Mouse (Mus musculus) limb, embryonic 11.5 days (tissue): Measurements from ENCODE around the gene Mrps2. TPM values are rescaled to one million over a fixed set of nuclear protein-coding genes. Genes with fewer than 3 reads are reported as not detected.

Experiments
- ATAC-seq: fragments of 200-750 bp; cut with Nextera tagmentation; 2 replicates; pipeline ENCODE4 v1.8.0; 2017; ENCODE audit warnings: low read depth; ENCODE audit not compliant: insufficient number of reproducible peaks, low FRiP score, low TSS enrichment
- DNase-seq: peaks from one replicate; pipeline ENCODE4 v3.0.0-alpha.2; 2015; ENCODE audit warnings: low spot score
- H3K27ac ChIP-seq: fragments of 300-500 bp; sonication (generic); replicated peaks from 2 replicates; pipeline ENCODE4 v1.5.1; 2014; ENCODE audit warnings: low read depth, mild to moderate bottlenecking, low read length
- H3K27me3 ChIP-seq: fragments of 300-500 bp; sonication (generic); 2 replicates; pipeline ENCODE4 v1.6.1; 2014; ENCODE audit warnings: mild to moderate bottlenecking, low read length, mixed read lengths; ENCODE audit not compliant: control insufficient read depth, insufficient read depth
- H3K36me3 ChIP-seq: fragments of 300-500 bp; sonication (generic); 2 replicates; pipeline ENCODE4 v1.6.1; 2014; ENCODE audit warnings: mild to moderate bottlenecking, low read length, moderate library complexity, mixed read lengths; ENCODE audit not compliant: control insufficient read depth, insufficient read depth
- H3K4me1 ChIP-seq: fragments of 300-500 bp; sonication (generic); 2 replicates; pipeline ENCODE4 v1.6.1; 2014; ENCODE audit warnings: low read length, mixed read lengths; ENCODE audit not compliant: control insufficient read depth, insufficient read depth
- H3K4me2 ChIP-seq: fragments of 300-500 bp; sonication (generic); 2 replicates; pipeline ENCODE4 v1.6.1; 2014; ENCODE audit warnings: low read depth, mild to moderate bottlenecking, moderate library complexity; ENCODE audit not compliant: severe bottlenecking
- H3K4me3 ChIP-seq: fragments of 300-500 bp; sonication (generic); 2 replicates; pipeline ENCODE4 v1.5.1; 2014; ENCODE audit warnings: low read depth, low read length
- H3K9ac ChIP-seq: fragments of 300-500 bp; sonication (generic); 2 replicates; pipeline ENCODE4 v1.6.1; 2014; ENCODE audit warnings: mild to moderate bottlenecking, low read length
- H3K9me3 ChIP-seq: fragments of 300-500 bp; sonication (generic); 2 replicates; pipeline ENCODE4 v1.6.1; 2016; ENCODE audit warnings: low read length; ENCODE audit not compliant: control insufficient read depth
- WGBS: fragments of 180-500 bp; shearing (Covaris S2); extraction: QIAGEN DNeasy Blood & Tissue Kit; methylation state at CpG from one replicate; pipeline ENCODE4 v1.1.7; 2014; 5-methylcytosine and 5-hydroxymethylcytosine counted together
- polyA plus RNA-seq: library from polyadenylated mRNA; unstranded; fragments of >200 nt; fragmentation: Nextera tagmentation; extraction: Ambion mirVana; gene quantifications from 2 replicates; pipeline ENCODE4 v1.2.1, GENCODE M21; 2014

Mrps2 gene
- polyA plus RNA-seq, 1 experiment from 2014 or later, result 72.9 TPM

DNA sequence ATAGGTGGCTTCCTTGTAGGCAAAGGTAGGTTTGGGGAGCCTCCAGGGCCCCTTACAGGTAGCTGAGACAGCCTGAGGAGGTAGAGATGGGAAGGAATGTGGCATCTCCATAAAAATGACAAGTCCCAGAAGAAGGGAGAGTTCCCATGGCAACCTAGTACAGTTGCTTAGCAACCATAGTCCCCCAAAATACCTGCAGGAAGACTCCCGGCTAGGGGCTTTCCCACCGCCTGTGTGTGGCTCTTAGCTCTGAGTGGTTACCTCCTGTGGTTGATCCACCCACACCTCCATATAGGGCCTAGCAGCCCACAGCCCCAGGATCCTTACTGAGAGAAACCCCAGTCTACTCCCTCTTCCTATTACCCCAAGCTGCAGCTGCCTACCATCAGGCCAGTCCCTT lies 50.4 kb downstream of the Mrps2 start:
- WGBS, result 34% methylated on average over 2 of the region's 2 CpGs
- DNase-seq, result no peak
- Histone ChIP-seq H3K36me3 (no peaks in the 10 kb centered on the region), H3K4me2 (no peak overlapping the region), H3K4me1 (peaks cover 9% of the 10 kb centered on the region; the same call in 1 of the 2 replicates), H3K4me3 (no peak overlapping the region), H3K27ac (no peak overlapping the region), H3K9ac (no peak overlapping the region), H3K27me3 (no peaks in the 10 kb centered on the region), H3K9me3 (no peaks in the 10 kb centered on the region)
- ATAC-seq, result no peak

DNA sequence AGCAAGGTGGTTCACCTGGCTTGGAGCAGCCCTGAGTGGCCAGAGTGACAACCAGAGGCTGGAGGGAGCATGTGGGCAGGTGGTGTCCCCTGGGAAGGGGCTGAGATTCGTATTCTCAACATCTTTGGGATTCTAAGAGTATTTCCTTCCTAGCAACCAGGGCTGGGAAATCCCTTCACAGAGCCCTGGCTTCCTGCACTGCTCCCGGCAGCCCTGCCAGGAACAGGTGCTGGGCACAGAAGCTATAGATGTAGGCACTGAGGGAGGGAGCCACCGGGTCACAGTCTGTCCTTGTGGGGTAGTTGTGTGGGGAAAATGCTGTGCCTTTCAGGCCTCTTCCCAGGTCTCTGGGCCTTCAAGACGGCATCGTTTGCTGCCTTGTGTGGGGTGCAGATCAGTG lies 52.7 kb downstream of the Mrps2 start:
- Histone ChIP-seq H3K4me3 (no peak overlapping the region), H3K27me3 (no peaks in the 10 kb centered on the region), H3K36me3 (no peaks in the 10 kb centered on the region), H3K4me1 (peaks cover 21% of the 10 kb centered on the region), H3K9me3 (no peaks in the 10 kb centered on the region), H3K27ac (no peak overlapping the region), H3K9ac (no peak overlapping the region), H3K4me2 (no peak overlapping the region)
- no peak for DNase-seq
- WGBS, result 73% methylated on average over 5 of the region's 5 CpGs
- ATAC-seq, result no peak

Other genes with a start within 250 kb of the Mrps2 start
- gene Ppp1r26, start 21.3 kb upstream of the Mrps2 start, polyA plus RNA-seq, result 5.3 and 5.4 TPM in 2 replicates
- gene 1700007K13Rik, start 1.7 kb upstream of the Mrps2 start, polyA plus RNA-seq, result 0.95 and 0.96 TPM in 2 replicates
- not detected in 2 replicates for gene Gbgt1, start 28.8 kb downstream of the Mrps2 start, polyA plus RNA-seq
- not detected in 2 replicates for gene Gm10134, start 38.0 kb downstream of the Mrps2 start, polyA plus RNA-seq
- gene Ralgds, start 45.1 kb downstream of the Mrps2 start, polyA plus RNA-seq, result 37.3 and 43.1 TPM in 2 replicates
- gene Cel, start 95.3 kb downstream of the Mrps2 start, polyA plus RNA-seq, result not detected in 2 replicates
- gene Gtf3c5, start 115.7 kb downstream of the Mrps2 start, polyA plus RNA-seq, result 48.6 and 48.9 TPM in 2 replicates
- 0.77 and 2.2 TPM in 2 replicates for gene Gfi1b, start 153.9 kb downstream of the Mrps2 start, polyA plus RNA-seq
- 23.2 and 23.6 TPM in 2 replicates for gene Tsc1, start 173.2 kb downstream of the Mrps2 start, polyA plus RNA-seq
- 1.7 and 2.0 TPM in 2 replicates for gene Spaca9, start 231.7 kb downstream of the Mrps2 start, polyA plus RNA-seq
- gene Ak8, start 232.1 kb downstream of the Mrps2 start, polyA plus RNA-seq, result 0.52 and 0.91 TPM in 2 replicates